Mouse (Mus musculus) gastrocnemius, postnatal 25 days (tissue): ENCODE results near the gene Casp7. TPM values are rescaled to one million over a fixed set of nuclear protein-coding genes. Genes with fewer than 3 reads are reported as not detected.
"Not testable (repeated sequence)": the region's sequence is repeated elsewhere in the genome, so short reads cannot be mapped to it uniquely, and the experiment has no call there.

ENCODE experiments used
- DNase-seq: peaks from one replicate; pipeline ENCODE4 v3.0.0; 2022
- long read RNA-seq, 2 experiments: library from polyadenylated mRNA; stranded (forward); transcript quantifications; one replicate each; pipeline ENCODE4 v2.0.0; 2021
- total RNA-seq, 2 experiments: library from RNA; stranded (reverse); gene quantifications; 1 replicate in 1 of 2; 2 replicates in 1 of 2; pipeline ENCODE4 v1.2.3; 2021

Casp7 gene
- 1 to 10 TPM; 4.1 to 5.3 TPM for total RNA-seq
- long read RNA-seq, experiment 1 = 0 reads
- long read RNA-seq, experiment 2, partial matches to known transcripts = 0 of 6 reads
- long read RNA-seq, experiment 2, other reads (novel, unspliced or antisense) = 1 of 6 reads

- DNase-seq = peak; percentile 74
Measured at GRCm38 (mm10) chr19:56396669-56397621, at the start of gene Casp7. Casp7 (plus strand) TSS chr19:56397129.

GRCm38 (mm10) chr19:56349295-56349694, 47.6 kb upstream of the Casp7 start:
- DNase-seq = no peak

GRCm38 (mm10) chr19:56353689-56354088, 43.2 kb upstream of the Casp7 start:
- DNase-seq = no peak

- no peak for DNase-seq
Measured at GRCm38 (mm10) chr19:56355201-56355600, 41.7 kb upstream of the Casp7 start.

GRCm38 (mm10) chr19:56356480-56357373, 40.2 kb upstream of the Casp7 start:
- DNase-seq = no peak

GRCm38 (mm10) chr19:56357374-56357708, 39.6 kb upstream of the Casp7 start:
- not testable (repeated sequence) for DNase-seq

GRCm38 (mm10) chr19:56358890-56359289, 38.0 kb upstream of the Casp7 start:
- DNase-seq = no peak

GRCm38 (mm10) chr19:56363721-56364460, 33.0 kb upstream of the Casp7 start:
- no peak for DNase-seq

- no peak for DNase-seq
Measured at GRCm38 (mm10) chr19:56364563-56364962, 32.4 kb upstream of the Casp7 start.

- DNase-seq = no peak
Measured at GRCm38 (mm10) chr19:56366168-56366567, 30.8 kb upstream of the Casp7 start.

- DNase-seq = no peak
Measured at GRCm38 (mm10) chr19:56366625-56367024, 30.3 kb upstream of the Casp7 start.

- DNase-seq = no peak
Measured at GRCm38 (mm10) chr19:56367778-56368177, 29.2 kb upstream of the Casp7 start.

GRCm38 (mm10) chr19:56368912-56369311, 28.0 kb upstream of the Casp7 start:
- no peak for DNase-seq

GRCm38 (mm10) chr19:56370389-56371150, 26.4 kb upstream of the Casp7 start:
- DNase-seq = no peak

GRCm38 (mm10) chr19:56372226-56372625, 24.7 kb upstream of the Casp7 start:
- DNase-seq = no peak

GRCm38 (mm10) chr19:56373246-56373645, 23.7 kb upstream of the Casp7 start:
- no peak for DNase-seq

GRCm38 (mm10) chr19:56374011-56374410, 22.9 kb upstream of the Casp7 start:
- DNase-seq = no peak

GRCm38 (mm10) chr19:56378007-56378406, 18.9 kb upstream of the Casp7 start:
- DNase-seq = no peak

GRCm38 (mm10) chr19:56378554-56379172, 18.3 kb upstream of the Casp7 start:
- no peak for DNase-seq

- DNase-seq = no peak
Measured at GRCm38 (mm10) chr19:56380341-56380740, 16.6 kb upstream of the Casp7 start.

GRCm38 (mm10) chr19:56381407-56381806, 15.5 kb upstream of the Casp7 start:
- no peak for DNase-seq
